Mouse (Mus musculus) hindbrain, embryonic 10.5 days (tissue): ENCODE measurements around the gene Sart3. TPM values are rescaled to one million over a fixed set of nuclear protein-coding genes. Genes with fewer than 3 reads are reported as not detected.
"Not testable (repeated sequence)": the region's sequence is repeated elsewhere in the genome, so short reads cannot be mapped to it uniquely, and the experiment has no call there.

Experiments
- DNase-seq: peaks from one replicate; pipeline ENCODE4 v3.0.0-alpha.2; 2017; ENCODE audit warnings: low spot score
- H3K27ac ChIP-seq: fragments of 300-500 bp; sonication (generic); 2 replicates; pipeline ENCODE4 v1.5.1; 2016; ENCODE audit warnings: mild to moderate bottlenecking, moderate library complexity
- H3K27me3 ChIP-seq: fragments of 300-500 bp; sonication (generic); 2 replicates; pipeline ENCODE4 v1.6.1; 2016; ENCODE audit warnings: mild to moderate bottlenecking; ENCODE audit not compliant: poor library complexity, insufficient read depth, severe bottlenecking
- H3K36me3 ChIP-seq: fragments of 300-500 bp; sonication (generic); 2 replicates; pipeline ENCODE4 v1.6.1; 2016; ENCODE audit warnings: mild to moderate bottlenecking, moderate library complexity
- H3K4me1 ChIP-seq: fragments of 300-500 bp; sonication (generic); replicated peaks from 2 replicates; pipeline ENCODE4 v1.6.1; 2016; ENCODE audit warnings: mild to moderate bottlenecking
- H3K4me3 ChIP-seq: fragments of 300-500 bp; sonication (generic); 2 replicates; pipeline ENCODE4 v1.5.1; 2016; ENCODE audit warnings: mild to moderate bottlenecking, moderate library complexity
- H3K9me3 ChIP-seq: fragments of 300-500 bp; sonication (generic); 2 replicates; pipeline ENCODE4 v1.6.1; 2016; ENCODE audit warnings: mild to moderate bottlenecking, moderate library complexity
- WGBS: fragments of 180-500 bp; shearing (Covaris S2); methylation state at CpG from one replicate; pipeline ENCODE4 v1.1.7; 2016; 5-methylcytosine and 5-hydroxymethylcytosine counted together
- polyA plus RNA-seq: library from polyadenylated mRNA; unstranded; fragments of >200 nt; fragmentation: Nextera tagmentation; extraction: Ambion mirVana; gene quantifications from 2 replicates; pipeline ENCODE4 v1.2.1, GENCODE M21; 2016

Sart3 gene
- 66.0 and 77.9 TPM in 2 replicates for polyA plus RNA-seq

DNA sequence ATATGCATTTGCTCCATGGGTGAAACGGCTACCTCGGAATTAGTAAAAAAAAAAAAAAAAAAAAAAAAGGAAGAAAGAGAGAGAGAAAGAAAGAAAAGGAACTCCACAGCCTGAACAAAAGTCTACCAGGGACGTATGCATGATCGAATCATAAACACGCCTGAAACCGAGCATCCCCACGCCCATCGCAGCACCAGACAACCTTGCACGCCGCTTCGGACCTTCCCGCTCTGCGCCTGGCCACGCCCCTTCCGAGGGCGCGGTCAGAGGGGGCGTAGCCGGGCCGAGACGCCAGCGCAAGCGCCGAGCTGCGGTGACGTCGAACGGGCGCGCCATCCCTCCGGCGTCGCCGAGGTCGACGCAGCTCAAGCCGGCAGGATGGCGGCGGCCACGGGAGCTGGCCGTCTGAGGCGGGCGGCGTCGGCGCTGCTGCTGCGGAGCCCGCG, at the start of gene Sart3, which contains the start of gene Iscu:
Gene Sart3, minus strand, starts transcription at position 61 of the 446 bp plus-strand sequence.
Gene Iscu, plus strand, starts transcription at position 299 of the 446 bp plus-strand sequence.
- H3K9me3 ChIP-seq: no peaks in the 10 kb centered on the region
- peaks cover 29% of the 10 kb centered on the region for H3K4me1 ChIP-seq
- peaks cover 59% of the 10 kb centered on the region for H3K36me3 ChIP-seq
- peak within 1 kb of the TSS; percentile 99 for H3K27ac ChIP-seq
- H3K4me3 ChIP-seq: peak within 1 kb of the TSS; percentile 87
- WGBS: under 1% methylated on average over 49 of the region's 49 CpGs
- H3K27me3 ChIP-seq: no peaks in the 10 kb centered on the region
- peak; percentile 93 for DNase-seq

DNA sequence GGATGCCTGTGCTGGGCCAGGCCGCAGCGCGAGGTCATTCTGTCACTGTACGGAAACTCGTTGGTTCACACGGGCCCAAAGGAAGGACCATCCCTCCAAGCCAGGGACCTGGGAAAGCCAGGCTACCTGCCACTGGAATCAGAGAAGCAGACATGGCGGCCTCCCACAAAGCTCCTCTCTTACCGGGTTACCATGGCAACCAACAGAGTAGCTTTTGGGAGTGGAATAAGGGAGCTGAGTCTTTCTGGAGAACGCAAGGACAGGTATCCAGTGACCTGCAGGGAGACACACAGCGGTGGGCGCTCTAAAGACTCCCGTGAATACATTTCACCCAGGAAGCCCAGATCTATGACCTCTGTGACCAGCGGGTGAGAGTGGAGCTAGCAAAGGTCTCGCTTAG, 46.3 kb upstream of the Sart3 start:
- Histone ChIP-seq H3K27ac (no peak overlapping the region), H3K4me3 (no peak overlapping the region), H3K27me3 (peaks cover 14% of the 10 kb centered on the region), H3K9me3 (no peaks in the 10 kb centered on the region), H3K4me1 (peaks cover 24% of the 10 kb centered on the region), H3K36me3 (no peaks in the 10 kb centered on the region)
- no peak for DNase-seq
- 71% methylated on average over 14 of the region's 14 CpGs for WGBS

DNA sequence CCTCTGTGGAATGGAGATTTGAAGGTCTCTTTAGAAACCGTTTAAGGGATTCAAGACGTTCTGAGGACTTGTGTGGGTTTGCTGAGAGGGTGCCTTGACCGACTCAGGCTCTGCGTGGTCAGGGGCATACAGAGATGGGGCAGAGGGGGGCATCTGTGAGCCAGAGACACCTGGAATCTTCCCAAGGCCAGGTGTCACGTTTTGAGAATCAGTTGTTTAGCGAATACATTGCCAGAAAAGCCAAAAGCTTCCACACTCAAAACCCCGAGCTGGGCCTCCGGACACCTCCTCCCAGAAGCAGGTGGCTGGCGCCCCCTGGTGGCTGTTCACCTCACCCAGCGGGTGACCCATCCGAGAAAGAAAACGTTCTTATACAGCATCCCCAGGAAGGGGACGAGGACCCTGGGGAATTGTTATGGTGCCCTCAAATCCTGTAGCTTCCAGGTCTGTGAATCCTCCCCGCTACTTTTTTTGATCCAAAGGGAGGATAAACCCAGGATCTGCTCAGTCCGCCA, 43.4 kb upstream of the Sart3 start:
- peak; percentile 88 for DNase-seq
- peak overlapping the region; percentile 53; the same call in 1 of the 2 replicates for H3K27ac ChIP-seq

DNA sequence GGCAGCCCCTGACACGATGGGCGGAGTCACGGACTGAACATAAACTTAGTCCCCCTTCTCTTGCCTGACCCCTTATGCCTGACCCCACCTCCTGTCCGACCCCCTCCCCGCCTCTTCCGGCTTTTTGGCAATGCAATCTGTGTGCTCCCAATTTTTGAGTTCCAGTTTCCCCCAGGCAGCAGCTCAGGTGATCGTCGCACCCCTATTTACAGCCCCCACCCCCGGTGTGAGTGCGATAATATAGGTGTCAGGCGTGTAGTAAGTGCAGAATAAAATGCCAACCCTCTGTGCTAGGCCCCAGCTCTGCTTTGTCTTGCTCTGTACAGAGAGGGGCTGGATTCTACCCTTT, 42.7 kb upstream of the Sart3 start:
- Histone ChIP-seq H3K9me3 (peaks cover 5% of the 10 kb centered on the region; the same call in 1 of the 2 replicates), H3K4me1 (peaks cover 24% of the 10 kb centered on the region), H3K27me3 (peaks cover 14% of the 10 kb centered on the region), H3K4me3 (no peak overlapping the region), H3K36me3 (no peaks in the 10 kb centered on the region), H3K27ac (0 out of 2 replicates have a peak overlapping the region, but pooled peaks have one; percentile 53)
- 54% methylated on average over 11 of the region's 11 CpGs for WGBS
- DNase-seq: no peak

More for the DNA sequence above, 43.4 kb upstream of the Sart3 start:
- WGBS: 13% methylated on average over 15 of the region's 15 CpGs
- Histone ChIP-seq H3K4me3 (0 out of 2 replicates have a peak overlapping the region, but pooled peaks have one; percentile 4), H3K36me3 (no peaks in the 10 kb centered on the region), H3K27me3 (peaks cover 14% of the 10 kb centered on the region), H3K4me1 (peaks cover 24% of the 10 kb centered on the region), H3K9me3 (peaks cover 5% of the 10 kb centered on the region; the same call in 1 of the 2 replicates)

DNA sequence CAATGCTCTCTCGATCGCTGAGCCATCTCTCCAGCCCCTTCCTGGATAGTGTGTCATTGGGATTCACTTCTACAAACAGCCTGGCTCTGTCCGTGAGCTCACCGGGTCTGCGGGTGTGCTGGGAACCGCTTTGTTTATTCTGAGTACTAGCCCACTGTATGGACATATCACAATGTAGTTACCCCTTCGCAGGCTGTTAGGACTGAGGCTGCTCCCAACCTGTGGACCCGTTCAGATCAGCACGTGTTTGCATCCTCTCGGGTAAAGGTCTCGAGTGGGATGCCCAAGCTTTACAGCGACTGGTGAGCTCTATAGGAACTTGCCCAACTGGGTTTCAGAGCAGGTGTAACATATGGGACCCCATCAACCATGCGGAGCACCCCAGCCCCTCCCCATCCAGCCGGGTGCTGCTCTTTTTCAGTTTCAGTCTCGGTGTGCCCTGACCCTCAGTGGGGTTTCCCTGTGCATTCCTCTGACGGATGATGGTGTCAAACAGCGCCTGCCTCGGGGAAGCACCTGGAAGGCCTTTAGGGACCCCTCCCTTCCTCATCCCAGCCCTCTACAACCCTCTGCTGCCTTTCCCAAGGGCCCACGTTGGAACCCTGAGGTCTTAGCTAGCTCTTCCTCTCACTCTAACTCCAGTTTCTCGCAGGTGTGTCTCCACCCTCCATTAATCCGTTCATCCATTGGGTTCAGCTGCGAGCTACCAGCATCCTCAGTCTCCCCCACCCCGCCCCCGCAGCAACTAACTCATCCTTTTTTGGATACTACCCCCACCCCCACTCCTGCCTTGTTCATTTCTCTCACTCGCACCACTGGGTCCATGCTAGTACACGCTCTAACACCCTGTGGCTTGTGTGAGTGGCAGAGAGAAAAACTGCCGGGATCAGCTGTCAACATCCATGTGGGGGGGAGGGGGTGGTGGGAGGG, 42.1 kb upstream of the Sart3 start:
- Histone ChIP-seq H3K27ac (no peak overlapping the region), H3K9me3 (peaks cover 5% of the 10 kb centered on the region; the same call in 1 of the 2 replicates), H3K4me1 (peaks cover 24% of the 10 kb centered on the region), H3K4me3 (no peak overlapping the region), H3K27me3 (peaks cover 14% of the 10 kb centered on the region), H3K36me3 (no peaks in the 10 kb centered on the region)
- 37% methylated on average over 27 of the region's 27 CpGs for WGBS
- no peak for DNase-seq

DNA sequence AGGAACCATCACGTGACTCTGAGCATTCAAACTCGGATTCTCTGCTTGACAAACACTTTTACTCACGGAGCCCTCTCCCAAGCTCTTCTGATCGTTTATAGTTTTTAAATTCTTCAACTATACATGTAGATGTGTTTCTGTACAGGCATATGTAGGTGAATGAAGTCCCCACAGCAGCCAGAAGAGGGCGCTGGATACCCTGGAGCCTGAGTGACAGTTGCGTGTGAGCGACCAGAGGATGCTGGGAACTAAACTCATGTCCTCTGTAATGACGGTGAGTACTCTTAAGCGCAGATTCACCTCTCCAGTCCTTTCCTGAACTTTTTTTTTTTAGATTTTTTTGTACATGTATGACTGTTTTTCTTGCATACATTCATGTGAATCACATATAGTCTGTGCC, 41.3 kb upstream of the Sart3 start:
- H3K36me3 ChIP-seq: no peaks in the 10 kb centered on the region
- DNase-seq: no peak
- H3K4me1 ChIP-seq: peaks cover 24% of the 10 kb centered on the region
- no peak overlapping the region for H3K27ac ChIP-seq
- H3K27me3 ChIP-seq: peaks cover 14% of the 10 kb centered on the region
- 22% methylated on average over 9 of the region's 9 CpGs for WGBS
- no peak overlapping the region for H3K4me3 ChIP-seq
- H3K9me3 ChIP-seq: peaks cover 5% of the 10 kb centered on the region; the same call in 1 of the 2 replicates

DNA sequence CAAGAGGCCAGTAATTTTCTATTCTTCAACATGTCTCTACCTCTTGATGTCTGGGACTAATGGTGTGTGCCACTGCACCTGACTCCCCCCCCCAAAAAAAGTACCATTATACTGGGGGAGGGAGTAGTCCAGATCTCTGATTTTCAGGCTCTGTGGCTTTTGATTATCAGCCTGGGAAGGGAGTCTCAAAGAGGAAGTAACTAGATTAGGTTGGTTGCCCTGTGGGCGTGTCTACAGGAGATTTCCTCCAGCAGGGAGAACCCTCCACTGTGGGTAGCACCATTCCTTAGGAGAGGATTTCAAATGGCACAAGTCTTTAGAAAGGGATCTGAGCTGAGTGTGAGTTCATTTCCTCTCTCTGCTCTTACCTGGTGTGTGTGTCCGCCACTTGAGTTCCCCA, 40.3 kb upstream of the Sart3 start:
- peaks cover 5% of the 10 kb centered on the region; the same call in 1 of the 2 replicates for H3K9me3 ChIP-seq
- peaks cover 14% of the 10 kb centered on the region for H3K27me3 ChIP-seq
- H3K4me3 ChIP-seq: no peak overlapping the region
- DNase-seq: no peak
- H3K27ac ChIP-seq: no peak overlapping the region
- H3K4me1 ChIP-seq: peaks cover 33% of the 10 kb centered on the region
- no peaks in the 10 kb centered on the region for H3K36me3 ChIP-seq
- WGBS: 87% methylated on average over 2 of the region's 2 CpGs

DNA sequence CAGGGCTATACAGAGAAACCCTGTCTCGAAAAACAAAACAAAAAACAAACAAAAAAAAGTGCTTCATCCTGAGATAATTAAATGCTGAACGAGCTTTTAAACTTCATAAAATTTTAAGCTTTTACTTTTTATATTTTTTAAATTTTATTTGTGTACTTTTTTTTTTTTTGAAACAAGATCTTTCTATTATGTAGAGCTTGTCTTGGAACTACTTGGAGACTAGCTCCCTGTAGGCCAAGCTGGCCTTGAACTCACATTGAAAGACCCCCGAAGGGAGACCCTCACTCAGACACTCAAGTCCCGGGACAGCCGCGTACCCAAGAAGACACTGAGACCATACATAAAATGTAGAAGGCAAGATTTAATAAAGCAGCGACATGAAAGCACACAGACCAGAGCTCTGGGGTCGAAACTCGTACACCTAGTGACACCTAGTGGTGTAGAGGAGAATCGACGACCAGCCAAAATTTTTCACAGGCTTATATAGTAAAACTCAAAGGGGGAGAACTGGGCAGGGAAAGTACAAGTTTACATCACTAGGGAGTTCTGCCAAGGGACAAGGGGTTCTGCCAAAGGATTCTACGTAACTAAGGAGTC, 39.6 kb upstream of the Sart3 start:
- WGBS: 23% methylated on average over 11 of the region's 12 CpGs
- not testable (repeated sequence) for DNase-seq, H3K36me3 ChIP-seq, H3K4me3 ChIP-seq, H3K27ac ChIP-seq, H3K9me3 ChIP-seq
- Histone ChIP-seq H3K4me1 (peaks cover 37% of the 10 kb centered on the region), H3K27me3 (peaks cover 14% of the 10 kb centered on the region)

DNA sequence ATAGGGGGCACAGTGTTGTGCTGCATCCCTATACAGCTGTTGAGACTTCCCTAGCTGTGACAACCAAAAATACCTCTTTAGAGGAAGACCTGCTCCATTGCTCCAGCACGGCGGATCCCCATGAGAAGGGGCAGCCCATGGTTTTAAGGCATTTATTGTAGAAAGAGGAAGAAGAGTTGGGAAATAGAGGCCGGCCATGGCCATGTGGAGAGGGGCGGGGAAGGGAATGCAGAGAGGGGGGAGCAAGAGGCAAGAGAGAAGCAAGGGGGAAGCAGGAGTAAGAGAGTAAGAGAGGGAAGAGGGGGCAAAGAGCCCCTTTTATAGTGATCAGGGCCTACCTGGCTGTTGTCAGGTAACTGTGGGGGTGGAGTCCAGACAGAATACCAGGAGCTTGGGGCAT, 37.8 kb upstream of the Sart3 start:
- H3K27me3 ChIP-seq: peaks cover 13% of the 10 kb centered on the region
- peaks cover 5% of the 10 kb centered on the region; the same call in 1 of the 2 replicates for H3K9me3 ChIP-seq
- peaks cover 32% of the 10 kb centered on the region for H3K4me1 ChIP-seq
- 91% methylated on average over 4 of the region's 4 CpGs for WGBS
- DNase-seq: no peak
- H3K27ac ChIP-seq: no peak overlapping the region
- no peak overlapping the region for H3K4me3 ChIP-seq
- H3K36me3 ChIP-seq: no peaks in the 10 kb centered on the region

DNA sequence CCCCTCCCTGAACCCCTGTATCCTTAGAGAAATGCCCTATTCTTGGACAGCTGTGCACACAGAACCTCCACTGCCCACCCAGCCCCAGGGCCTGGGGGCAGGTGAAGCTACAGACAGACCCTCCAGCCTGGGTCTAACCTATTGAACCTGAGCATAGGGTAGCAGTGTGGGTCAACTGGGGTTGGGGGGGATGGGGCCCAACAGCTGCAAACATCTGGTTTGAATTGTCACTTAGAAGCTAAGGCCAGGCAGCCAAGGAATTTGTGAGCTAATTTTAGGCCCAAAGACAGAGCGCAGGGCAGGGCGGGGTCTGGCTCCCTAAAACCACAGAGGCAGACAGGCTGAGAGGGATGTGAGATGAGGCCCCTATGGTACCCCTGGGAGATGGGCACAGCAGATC, 35.9 kb upstream of the Sart3 start:
- Histone ChIP-seq H3K36me3 (no peaks in the 10 kb centered on the region), H3K9me3 (peaks cover 5% of the 10 kb centered on the region; the same call in 1 of the 2 replicates), H3K27ac (0 out of 2 replicates have a peak overlapping the region, but pooled peaks have one; percentile 50), H3K27me3 (no peaks in the 10 kb centered on the region), H3K4me3 (no peak overlapping the region), H3K4me1 (peaks cover 26% of the 10 kb centered on the region)
- DNase-seq: peak; percentile 55
- 75% methylated on average over 2 of the region's 2 CpGs for WGBS

DNA sequence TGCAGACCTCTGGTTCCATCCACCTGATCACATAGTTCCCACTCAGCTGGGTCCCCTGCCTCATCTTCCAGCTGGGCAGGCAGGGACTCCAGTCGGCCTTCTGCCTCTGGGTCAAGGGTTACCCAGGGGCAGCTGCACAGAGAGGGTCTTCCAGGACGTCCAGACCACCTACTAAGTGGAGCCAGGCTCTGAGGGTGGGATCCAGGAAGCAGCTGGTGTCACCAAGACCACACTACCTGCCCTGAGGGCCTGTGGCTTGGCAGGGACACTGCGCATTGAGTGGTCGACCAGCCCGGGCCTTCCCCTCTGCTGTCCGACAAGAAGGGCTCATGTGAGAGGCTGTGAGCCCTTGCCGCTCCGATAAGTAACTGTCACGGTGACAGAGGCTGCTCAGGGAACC, 35.4 kb upstream of the Sart3 start:
- peaks cover 26% of the 10 kb centered on the region for H3K4me1 ChIP-seq
- no peaks in the 10 kb centered on the region for H3K27me3 ChIP-seq
- WGBS: 48% methylated on average over 9 of the region's 9 CpGs
- peak overlapping the region; percentile 50; the same call in 1 of the 2 replicates for H3K27ac ChIP-seq
- H3K9me3 ChIP-seq: peaks cover 5% of the 10 kb centered on the region; the same call in 1 of the 2 replicates
- no peaks in the 10 kb centered on the region for H3K36me3 ChIP-seq
- peak; percentile 29 for DNase-seq
- no peak overlapping the region for H3K4me3 ChIP-seq

DNA sequence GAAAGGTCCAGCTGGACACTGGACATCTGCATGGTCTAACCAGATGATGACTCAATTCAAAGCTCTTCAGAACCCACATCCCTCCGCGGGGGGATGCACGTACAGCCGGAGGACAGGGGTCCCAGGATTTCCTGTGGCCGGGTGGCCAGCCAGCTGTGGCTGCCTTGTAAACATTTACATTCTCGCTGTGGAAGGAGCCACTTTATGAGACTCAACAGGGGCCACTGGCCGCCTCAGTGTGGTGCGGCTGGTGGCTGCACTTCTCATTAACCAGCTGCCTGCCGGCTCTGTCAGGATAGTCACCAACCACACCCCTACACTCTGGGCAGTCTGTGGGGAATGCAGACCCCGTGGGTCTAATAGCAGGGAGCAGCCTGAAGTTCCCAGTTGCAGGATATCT, 34.1 kb upstream of the Sart3 start:
- WGBS: 40% methylated on average over 10 of the region's 10 CpGs
- no peak overlapping the region for H3K4me3 ChIP-seq
- no peak for DNase-seq
- H3K4me1 ChIP-seq: peaks cover 26% of the 10 kb centered on the region
- no peaks in the 10 kb centered on the region for H3K27me3 ChIP-seq
- no peak overlapping the region for H3K27ac ChIP-seq
- H3K36me3 ChIP-seq: no peaks in the 10 kb centered on the region
- peaks cover 4% of the 10 kb centered on the region; the same call in 1 of the 2 replicates for H3K9me3 ChIP-seq
